Mouse (Mus musculus): Measurements from ENCODE around the gene Arhgap15. TPM values are rescaled to one million over a fixed set of nuclear protein-coding genes. Genes with fewer than 3 reads are reported as not detected.

The Arhgap15 gene
- polyA plus RNA-seq (2012; rRNA removed; ENCODE audit: low replicate concordance) = 1.6 and 3.5 TPM in 2 replicates

GRCm38 (mm10) chr2:43748287-43748983 lies at the start of gene Arhgap15:
Gene Arhgap15 (plus strand): TSS chr2:43748824.

Other genes starting within 250 kb of the Arhgap15 start
- gene Kynu, start 193.5 kb upstream of the Arhgap15 start, polyA plus RNA-seq (2012; rRNA removed; ENCODE audit: low replicate concordance) = 1.2 and 1.5 TPM in 2 replicates